Mouse (Mus musculus): ENCODE results near the gene Chchd1. TPM values are rescaled to one million over a fixed set of nuclear protein-coding genes. Genes with fewer than 3 reads are reported as not detected.

Gene Chchd1
- total RNA-seq, 2 experiments from 2014 or later: 120 to 152 TPM

DNA sequence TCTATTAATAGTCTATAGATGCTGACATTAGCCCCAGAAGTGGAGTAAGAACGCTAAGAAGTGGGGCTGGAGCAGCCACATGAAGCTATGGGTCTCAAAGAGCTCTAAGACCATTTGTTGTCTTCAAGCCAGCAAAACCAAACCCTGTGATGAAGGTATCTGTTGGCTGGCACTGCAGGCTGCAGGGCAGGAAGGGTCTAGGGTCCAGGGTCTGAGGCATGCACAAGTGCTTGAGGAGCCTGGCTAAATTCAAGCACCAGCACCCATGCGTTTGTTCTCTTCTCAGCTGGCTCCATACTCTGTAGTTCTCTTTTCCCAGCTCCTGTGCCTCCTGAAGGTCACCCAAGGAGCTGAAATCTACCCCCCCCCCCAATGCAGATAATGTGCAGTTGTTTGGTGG is 32.2 kb downstream of the Chchd1 start:
- TF ChIP-seq CTCF (IDR thresholded peaks at IDR 0.05): no peak
- intact Hi-C loops (cut with DNase I): no loop called here
- no peak for DNase-seq
- H3K4me3 ChIP-seq: peak overlapping the region; percentile 90
- H3K27ac ChIP-seq: peak overlapping the region; percentile 98

DNA sequence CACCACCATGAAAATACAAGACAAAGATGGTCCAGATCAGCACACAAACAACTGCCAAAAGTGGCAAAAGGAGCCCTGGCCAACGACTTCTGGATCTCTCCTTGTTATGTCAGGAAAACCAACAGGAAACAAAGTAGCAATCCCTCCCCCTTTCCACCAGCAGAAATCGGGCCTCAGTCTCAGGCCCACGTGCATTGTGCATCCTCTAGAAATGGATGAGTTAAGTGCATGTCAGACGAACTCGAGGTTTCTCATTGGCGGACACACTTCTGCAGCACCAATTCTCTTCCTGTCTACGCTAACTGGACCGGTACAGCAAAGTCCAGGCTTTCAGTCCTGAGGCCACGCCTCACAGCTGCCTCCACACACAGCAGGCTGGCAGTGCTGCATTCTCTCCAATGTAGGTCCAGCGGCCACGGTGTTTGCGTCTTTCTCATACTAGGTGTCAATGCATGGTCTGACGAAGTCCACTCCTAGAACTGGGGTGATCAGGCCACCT is 33.1 kb downstream of the Chchd1 start:
- H3K4me3 ChIP-seq: no peak overlapping the region
- DNase-seq: no peak
- intact Hi-C loops (cut with DNase I): no loop called here
- peak overlapping the region; percentile 98 for H3K27ac ChIP-seq
- TF ChIP-seq CTCF (IDR thresholded peaks at IDR 0.05): no peak

DNA sequence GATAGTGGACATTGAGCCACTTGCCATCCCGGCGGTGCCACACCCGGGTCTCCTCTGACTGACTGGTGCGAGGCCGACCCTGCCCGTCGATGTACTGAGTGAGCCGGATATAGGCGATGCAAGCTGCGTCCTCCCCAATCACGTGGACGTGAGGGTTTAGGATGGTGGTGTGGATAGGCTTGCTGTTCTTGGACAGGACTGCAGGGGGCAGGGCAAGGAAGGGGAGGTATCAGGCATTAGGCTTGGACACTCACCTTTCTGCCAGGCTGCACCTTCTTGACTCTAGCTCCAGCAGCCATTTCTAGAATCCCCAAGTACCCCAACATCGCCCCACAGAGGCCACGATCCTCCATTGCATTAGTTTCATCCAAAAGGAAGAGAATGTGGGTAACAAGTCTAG is 34.5 kb downstream of the Chchd1 start:
- peak; percentile 71 for TF ChIP-seq CTCF (IDR thresholded peaks at IDR 0.05)
- peak; percentile 71 for DNase-seq
- intact Hi-C loops (cut with DNase I): no loop called here
- peak overlapping the region; percentile 53 for H3K27ac ChIP-seq
- H3K4me3 ChIP-seq: peak overlapping the region; percentile 19; the same call in 1 of the 2 replicates

DNA sequence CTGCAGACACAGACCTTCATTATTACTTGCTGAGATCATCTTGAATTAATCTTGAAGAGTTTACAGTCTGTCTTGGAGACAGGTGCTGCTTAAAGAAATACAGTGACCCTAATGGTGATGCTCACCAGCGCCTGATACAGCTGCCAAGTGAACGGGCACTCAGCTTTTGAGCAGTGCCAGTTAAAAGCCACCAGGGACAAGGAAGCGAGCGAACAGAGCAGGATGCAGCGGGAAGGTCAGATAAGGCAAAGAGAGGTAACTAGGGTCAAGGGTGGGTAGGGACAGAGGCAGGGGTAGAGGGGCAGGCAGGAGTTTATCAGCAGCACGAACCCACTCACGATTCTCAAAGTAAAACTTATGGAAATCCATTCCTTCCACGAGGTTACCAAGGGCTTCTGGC is 35.7 kb downstream of the Chchd1 start:
- no peak for TF ChIP-seq CTCF (IDR thresholded peaks at IDR 0.05)
- H3K27ac ChIP-seq: no peak overlapping the region
- H3K4me3 ChIP-seq: no peak overlapping the region
- intact Hi-C loops (cut with DNase I): no loop called here
- DNase-seq: no peak

DNA sequence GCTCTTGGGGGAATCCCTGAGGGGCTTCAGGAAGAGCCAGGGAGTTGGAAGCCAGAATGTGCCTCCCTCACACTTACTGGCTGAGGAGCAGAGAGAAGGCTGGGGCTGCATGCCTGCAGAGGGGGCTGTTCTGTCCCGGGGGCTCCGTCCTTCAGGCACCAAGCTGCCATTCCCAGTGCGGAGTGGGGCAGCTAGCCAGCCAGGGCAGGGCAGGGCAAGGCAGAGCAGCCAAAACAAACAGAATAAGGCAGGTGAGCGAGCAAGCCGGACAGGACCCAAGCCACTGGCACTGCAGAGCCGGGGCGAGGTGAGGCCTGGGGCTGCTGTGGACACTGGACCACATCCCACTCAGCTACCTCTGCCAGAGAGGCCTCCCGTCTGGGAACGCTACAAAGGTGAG is 38.5 kb downstream of the Chchd1 start:
- peak overlapping the region; percentile 24; the same call in 1 of the 2 replicates for H3K27ac ChIP-seq
- intact Hi-C loops (cut with DNase I): loop anchor here (10.0 kb wide), 1 partner anchor 134 kb away; no protein-coding TSS in a partner anchor
- H3K4me3 ChIP-seq: no peak overlapping the region
- TF ChIP-seq CTCF (IDR thresholded peaks at IDR 0.05): no peak
- no peak for DNase-seq

DNA sequence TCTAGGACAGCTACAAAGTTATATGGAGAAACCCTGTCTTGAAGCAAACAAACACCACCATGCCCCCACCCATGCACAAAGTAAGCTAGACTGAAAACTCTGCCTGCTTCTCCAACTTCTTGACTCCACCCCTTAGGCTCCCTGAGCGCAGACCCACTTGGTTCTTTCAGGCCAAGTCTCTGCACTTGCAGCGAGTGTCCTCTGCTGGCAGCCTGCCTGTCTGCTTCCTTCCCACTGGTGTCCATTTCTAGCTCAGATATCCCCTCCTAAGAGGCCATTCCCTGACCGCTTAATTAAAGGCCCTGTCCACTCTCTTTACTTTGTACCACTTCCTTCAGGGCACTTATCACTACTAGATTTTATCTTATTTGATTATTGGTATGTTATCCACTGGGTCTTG is 40.8 kb downstream of the Chchd1 start:
- intact Hi-C loops (cut with DNase I): loop anchor here (10.0 kb wide), 1 partner anchor 131 kb away; no protein-coding TSS in a partner anchor
- peak; percentile 82 for DNase-seq
- H3K4me3 ChIP-seq: no peak overlapping the region
- H3K27ac ChIP-seq: 0 out of 2 replicates have a peak overlapping the region, but pooled peaks have one; percentile 21
- TF ChIP-seq CTCF (IDR thresholded peaks at IDR 0.05): no peak

DNA sequence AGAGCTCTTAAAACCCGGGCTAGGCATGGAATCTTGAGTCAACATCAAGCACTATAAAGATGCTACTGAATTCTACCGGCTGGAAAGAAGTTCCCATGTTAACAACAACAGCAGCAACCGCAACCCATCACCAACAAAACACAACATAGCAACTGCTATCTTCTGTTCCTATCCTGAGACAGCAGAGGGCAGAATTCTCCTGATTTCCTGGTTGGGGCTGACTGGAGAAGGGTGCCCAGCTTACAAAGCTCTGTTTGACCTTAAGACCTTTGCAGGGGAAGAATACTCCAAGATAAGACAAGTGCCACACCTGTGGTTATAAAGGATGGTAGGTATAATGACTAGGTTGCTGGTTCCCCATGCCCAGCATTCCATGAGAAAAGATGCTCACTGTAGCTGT is 44.1 kb downstream of the Chchd1 start:
- Histone ChIP-seq H3K27ac (no peak overlapping the region), H3K4me3 (no peak overlapping the region)
- intact Hi-C loops (cut with DNase I): loop anchor here (10.0 kb wide), 1 partner anchor 128 kb away; no protein-coding TSS in a partner anchor
- peak; percentile 47 for TF ChIP-seq CTCF (IDR thresholded peaks at IDR 0.05)
- DNase-seq: no peak

DNA sequence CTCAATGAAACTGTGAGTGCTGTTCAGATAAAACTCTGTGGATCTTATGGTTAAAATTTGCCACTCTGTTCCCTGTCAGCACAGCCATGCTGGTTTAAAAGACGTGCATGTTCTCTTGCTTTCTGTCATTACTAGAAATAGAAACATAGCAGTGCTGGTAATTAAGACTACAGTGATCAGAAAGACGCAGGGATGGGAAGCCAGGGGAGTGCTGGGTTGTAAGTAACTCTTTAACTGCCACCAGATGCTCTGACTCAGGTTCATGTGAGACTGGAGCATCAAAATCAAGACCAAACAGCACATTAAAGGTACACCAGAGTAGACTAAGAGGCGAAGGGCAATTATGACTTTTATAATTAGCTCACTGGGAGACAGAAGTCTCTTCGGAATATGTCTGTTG is 45.6 kb downstream of the Chchd1 start:
- intact Hi-C loops (cut with DNase I): loop anchor here (10.0 kb wide), 1 partner anchor 126 kb away; no protein-coding TSS in a partner anchor
- no peak for TF ChIP-seq CTCF (IDR thresholded peaks at IDR 0.05)
- Histone ChIP-seq H3K27ac (no peak overlapping the region), H3K4me3 (no peak overlapping the region)
- no peak for DNase-seq

DNA sequence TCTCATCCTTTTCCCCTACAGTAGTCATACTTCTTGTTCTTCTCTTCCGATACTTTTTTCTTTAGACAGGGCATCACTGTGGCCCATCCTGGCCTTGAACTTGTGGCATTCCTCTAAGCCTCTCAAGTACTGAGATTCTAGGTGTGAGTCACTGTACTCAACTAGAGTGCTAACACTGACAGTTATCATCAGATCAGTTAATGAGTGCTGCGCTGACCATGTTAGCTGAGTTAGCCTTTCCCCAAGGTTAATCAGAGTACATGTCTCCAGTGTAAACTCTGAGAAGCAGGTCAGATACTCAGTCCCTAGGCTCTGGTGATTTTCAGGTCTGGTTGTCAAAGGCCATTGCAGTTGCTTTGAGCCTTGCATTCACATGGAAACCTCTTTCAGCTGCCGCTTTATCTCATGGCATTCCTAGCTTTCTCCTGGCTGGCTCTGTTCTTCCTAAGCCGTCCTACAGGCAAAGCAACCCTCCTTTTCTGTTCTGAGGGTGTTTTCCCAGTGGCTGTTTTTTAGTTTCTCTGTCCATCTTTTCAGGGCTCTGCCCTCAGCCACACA is 46.8 kb downstream of the Chchd1 start:
- intact Hi-C loops (cut with DNase I): loop anchor here (10.0 kb wide), 1 partner anchor 125 kb away; no protein-coding TSS in a partner anchor

DNA sequence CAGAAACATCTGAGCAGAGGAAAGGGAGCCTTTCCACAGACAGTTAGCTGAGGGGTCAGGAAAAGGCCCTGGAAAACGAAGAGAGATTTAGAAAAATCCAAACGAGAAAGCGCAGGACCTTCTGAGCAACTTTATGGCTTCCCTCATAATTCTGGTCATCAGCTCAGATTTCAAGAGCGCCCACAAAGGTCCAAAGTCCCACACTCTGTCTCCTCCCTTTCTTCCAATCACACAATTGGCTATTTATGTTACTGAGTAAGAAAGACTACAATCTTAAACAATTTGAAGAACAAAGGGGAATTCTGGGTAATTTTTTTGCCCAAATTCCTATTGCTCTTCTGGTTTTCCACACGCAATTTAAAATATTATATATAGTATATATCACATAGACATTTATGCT is 47.7 kb downstream of the Chchd1 start:
- H3K4me3 ChIP-seq: no peak overlapping the region
- TF ChIP-seq CTCF (IDR thresholded peaks at IDR 0.05): no peak
- intact Hi-C loops (cut with DNase I): no loop called here
- no peak for DNase-seq
- no peak overlapping the region for H3K27ac ChIP-seq

More for the DNA sequence above, 46.8 kb downstream of the Chchd1 start:
- no peak overlapping the region for H3K27ac ChIP-seq
- H3K4me3 ChIP-seq: no peak overlapping the region
- TF ChIP-seq CTCF (IDR thresholded peaks at IDR 0.05): no peak
- DNase-seq: no peak

DNA sequence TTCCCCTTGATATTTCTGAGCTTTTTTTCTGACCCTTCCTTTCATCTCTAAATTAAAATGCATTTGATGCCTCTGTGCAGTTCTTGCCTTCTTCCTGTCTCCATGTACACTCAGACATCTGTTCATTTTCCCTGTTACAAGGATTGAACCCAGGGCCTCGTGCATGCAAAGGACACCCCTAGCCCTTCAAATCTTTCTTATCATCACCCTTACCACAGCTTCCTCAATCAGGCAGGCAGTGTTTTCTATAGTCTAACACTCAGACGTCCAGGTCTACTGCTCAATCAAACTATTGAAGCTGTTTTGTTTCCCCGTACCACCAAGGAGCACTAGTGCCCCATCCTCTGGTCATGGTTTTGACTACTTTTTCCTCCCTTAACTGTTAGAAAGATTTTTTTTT is 51.0 kb downstream of the Chchd1 start:
- H3K4me3 ChIP-seq: no peak overlapping the region
- intact Hi-C loops (cut with DNase I): no loop called here
- no peak overlapping the region for H3K27ac ChIP-seq
- no peak for TF ChIP-seq CTCF (IDR thresholded peaks at IDR 0.05)
- no peak for DNase-seq

Small RNA genes lying within 50 kb of the gene (microRNA-seq; reads per million reads assigned to microRNA genes)
- not detected for gene Mir6946

Other genes starting within 250 kb of the Chchd1 start
- gene Anxa7, start 222.9 kb upstream of the Chchd1 start, total RNA-seq (2021): 10 to 100 TPM; 38.8 to 66.8 TPM
- 100 to 1,000 TPM in 1 of 2 experiments, 10 to 100 TPM in 1; 78.1 to 157 TPM for gene Mss51, start 206.1 kb upstream of the Chchd1 start, total RNA-seq (2021)
- 100 to 1,000 TPM; 170 to 204 TPM for gene Ppp3cb, start 156.4 kb upstream of the Chchd1 start, total RNA-seq (2021)
- gene Usp54, start 61.9 kb upstream of the Chchd1 start, total RNA-seq (2021): 1 to 10 TPM; 4.9 to 6.3 TPM
- 1,000 to 10,000 TPM; 2,377 to 3,782 TPM for gene Myoz1, start 46.5 kb upstream of the Chchd1 start, total RNA-seq (2021)
- 100 to 1,000 TPM; 142 to 187 TPM for gene Synpo2l, start 34.7 kb upstream of the Chchd1 start, total RNA-seq (2021)
- gene Sec24c, start 28.7 kb upstream of the Chchd1 start, total RNA-seq (2021): 10 to 100 TPM; 73.8 to 76.3 TPM
- gene Fut11, start 8.0 kb upstream of the Chchd1 start, total RNA-seq (2021): 1 to 10 TPM; 1.9 to 3.3 TPM
- 10 to 100 TPM; 35.0 to 37.0 TPM for gene Zswim8, start 4.5 kb downstream of the Chchd1 start, total RNA-seq (2021)
- gene Ndst2, start 31.6 kb downstream of the Chchd1 start, total RNA-seq (2021): 1 to 10 TPM; 6.2 to 7.1 TPM
- gene Camk2g, start 91.1 kb downstream of the Chchd1 start, total RNA-seq (2021): 100 to 1,000 TPM; 162 to 163 TPM
- 10 to 100 TPM; 17.2 to 28.5 TPM for gene Plau, start 133.7 kb downstream of the Chchd1 start, total RNA-seq (2021)
- gene Vcl, start 226.4 kb downstream of the Chchd1 start, total RNA-seq (2021): 10 to 100 TPM; 60.0 to 79.2 TPM

Data from gastrocnemius, adult 2 months (tissue).